Comparison of ENCODE assay signal across 8 mouse cellular contexts in the genomic region with DNA sequence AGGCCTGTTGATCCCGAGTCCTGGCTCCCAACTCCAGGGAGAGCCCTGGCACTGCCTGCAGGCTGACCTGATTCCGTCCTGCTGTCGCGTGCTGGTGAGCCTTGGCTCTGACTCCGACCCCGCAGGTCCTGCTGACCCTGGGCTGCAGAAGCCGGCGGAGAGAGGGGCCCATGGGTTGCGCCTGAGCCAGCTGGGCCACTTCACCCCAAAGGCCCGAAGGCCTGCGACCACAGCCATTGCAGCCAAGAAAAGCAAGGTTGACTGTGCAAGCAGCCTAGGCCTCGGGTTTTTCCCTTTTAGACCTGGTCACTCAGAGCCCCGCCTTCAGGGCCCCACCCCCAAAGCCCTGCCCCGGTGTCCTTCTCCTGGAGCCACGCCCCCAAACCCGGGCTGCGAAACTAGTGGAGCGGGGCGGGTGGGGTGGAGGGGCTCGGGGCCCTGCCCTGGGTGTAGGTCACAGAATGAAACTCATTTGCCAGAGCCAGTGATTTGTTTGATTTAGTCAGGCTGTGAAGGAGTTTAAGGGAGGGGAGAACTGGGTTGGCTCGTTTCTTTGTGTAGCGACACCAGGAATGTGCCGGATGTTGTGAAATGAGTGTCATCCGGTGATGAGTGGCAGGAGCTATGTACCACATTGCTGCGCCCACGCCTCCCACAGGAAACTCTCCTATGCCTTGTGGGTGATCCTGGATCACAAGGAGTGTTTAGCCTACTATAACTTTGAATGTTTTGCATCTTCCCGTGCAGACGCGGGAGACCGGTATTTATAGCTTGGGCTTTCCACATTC. TPM values are rescaled to one million over a fixed set of nuclear protein-coding genes. Genes with fewer than 3 reads are reported as not detected.
DNase-seq lines count a peak whose midpoint lies in the region; ATAC-seq and TF ChIP-seq lines count a peak whose summit lies in the region.

A gene (minus strand): TSS at position 310 of the 788 bp plus-strand sequence.

- TF ChIP-seq EP300 in heart, postnatal 0 days (IDR thresholded peaks at IDR 0.05; ENCODE audit: low read depth) = peak; percentile 39

- no peaks in the 10 kb centered on the region for H3K36me3 ChIP-seq in E14TG2a.4 (ENCODE audit: insufficient read depth, low read length)
- no peaks in the 10 kb centered on the region for H3K36me3 ChIP-seq in forebrain, embryonic 12.5 days (replicated peaks)
- no peaks in the 10 kb centered on the region for H3K36me3 ChIP-seq in heart, postnatal 0 days (replicated peaks; ENCODE audit: control insufficient read depth, insufficient read depth, low read length)
- no peaks in the 10 kb centered on the region for H3K36me3 ChIP-seq in neural tube, embryonic 14.5 days (ENCODE audit: control insufficient read depth, insufficient read depth, low read length)
- H3K36me3 ChIP-seq in testis, adult 2 months (ENCODE audit: control insufficient read depth, insufficient read depth, low read length) = no peaks in the 10 kb centered on the region

- WGBS in forebrain, embryonic 12.5 days = 2% methylated on average over 30 of the region's 30 CpGs
- WGBS in heart, postnatal 0 days = 3% methylated on average over 30 of the region's 30 CpGs
- WGBS in neural tube, embryonic 14.5 days = 3% methylated on average over 30 of the region's 30 CpGs

- H3K9ac ChIP-seq in forebrain, embryonic 12.5 days = peak within 1 kb of the TSS; percentile 59
- peak within 1 kb of the TSS; percentile 79 for H3K9ac ChIP-seq in heart, postnatal 0 days (replicated peaks; ENCODE audit: low read depth, low read length)
- H3K9ac ChIP-seq in neural tube, embryonic 14.5 days (replicated peaks; ENCODE audit: low read depth, low read length) = peak within 1 kb of the TSS; percentile 55

- peak within 1 kb of the TSS; percentile 62 for H3K4me2 ChIP-seq in forebrain, embryonic 12.5 days
- H3K4me2 ChIP-seq in heart, postnatal 0 days (ENCODE audit: low read depth, low read length) = peak within 1 kb of the TSS; percentile 81
- peak within 1 kb of the TSS; percentile 39 for H3K4me2 ChIP-seq in neural tube, embryonic 14.5 days (ENCODE audit: low read depth, low read length)

- H3K27ac ChIP-seq in forebrain, embryonic 12.5 days = peak within 1 kb of the TSS; percentile 43
- H3K27ac ChIP-seq in heart, postnatal 0 days (ENCODE audit: low read depth) = peak within 1 kb of the TSS; percentile 98
- H3K27ac ChIP-seq in neural tube, embryonic 14.5 days (ENCODE audit: low read depth, low read length) = peak within 1 kb of the TSS; percentile 0
- peak within 1 kb of the TSS; percentile 18; the same call in 1 of the 2 replicates for H3K27ac ChIP-seq in testis, adult 2 months (ENCODE audit: control insufficient read depth, insufficient read depth, low read depth, low read length)

- TF ChIP-seq POLR2A in testis, adult 2 months (IDR thresholded peaks at IDR 0.05; ENCODE audit: control insufficient read depth, low read depth, low read length) = peak; percentile 48; the same call in 1 of the 2 replicates

- peak; percentile 93 for DNase-seq in heart, postnatal 0 days (ENCODE audit: low spot score)
- peak; percentile 92 to 95 for DNase-seq in kidney, postnatal 36 days
- peak; percentile 92 to 95 for DNase-seq in lung, adult 18-20 months

- H3K4me3 ChIP-seq in E14TG2a.4 (replicated peaks; ENCODE audit: low read length) = peak within 1 kb of the TSS; percentile 76
- peak within 1 kb of the TSS; percentile 38 for H3K4me3 ChIP-seq in forebrain, embryonic 12.5 days (replicated peaks)
- H3K4me3 ChIP-seq in heart, postnatal 0 days (ENCODE audit: low read depth, low read length) = peak within 1 kb of the TSS; percentile 60
- H3K4me3 ChIP-seq in neural tube, embryonic 14.5 days (ENCODE audit: low read depth, low read length) = peak within 1 kb of the TSS; percentile 15
- H3K4me3 ChIP-seq in testis, adult 2 months (ENCODE audit: control insufficient read depth, low read depth, low read length) = peak within 1 kb of the TSS; percentile 59

- H3K27me3 ChIP-seq in E14TG2a.4 (ENCODE audit: insufficient read depth, low read length) = peaks cover 29% of the 10 kb centered on the region
- H3K27me3 ChIP-seq in forebrain, embryonic 12.5 days = peaks cover 9% of the 10 kb centered on the region; the same call in 1 of the 2 replicates
- no peaks in the 10 kb centered on the region for H3K27me3 ChIP-seq in heart, postnatal 0 days (ENCODE audit: control insufficient read depth, insufficient read depth, low read length)
- H3K27me3 ChIP-seq in neural tube, embryonic 14.5 days (ENCODE audit: control insufficient read depth, insufficient read depth, low read length) = no peaks in the 10 kb centered on the region
- no peaks in the 10 kb centered on the region for H3K27me3 ChIP-seq in testis, adult 2 months (ENCODE audit: control insufficient read depth, insufficient read depth, low read length)

- H3K9me3 ChIP-seq in E14TG2a.4 (ENCODE audit: low read length) = no peaks in the 10 kb centered on the region
- no peaks in the 10 kb centered on the region for H3K9me3 ChIP-seq in forebrain, embryonic 12.5 days
- H3K9me3 ChIP-seq in heart, postnatal 0 days (replicated peaks; ENCODE audit: control insufficient read depth, low read length) = no peaks in the 10 kb centered on the region
- H3K9me3 ChIP-seq in neural tube, embryonic 14.5 days (ENCODE audit: control insufficient read depth, low read length) = no peaks in the 10 kb centered on the region

- peak; percentile 86 for ATAC-seq in cerebellum, adult (ENCODE audit: insufficient number of reproducible peaks, low FRiP score, low TSS enrichment)
- ATAC-seq in forebrain, embryonic 12.5 days (ENCODE audit: low FRiP score) = peak; percentile 90
- peak; percentile 95 for ATAC-seq in heart, postnatal 0 days (ENCODE audit: insufficient read depth, low read depth)
- ATAC-seq in neural tube, embryonic 14.5 days (ENCODE audit: low read depth) = peak; percentile 89

- no peak for TF ChIP-seq CTCF in E14TG2a.4 (conservative IDR thresholded peaks at IDR 0.05; ENCODE audit: low read length)
- no peak for TF ChIP-seq CTCF in heart, postnatal 0 days (IDR thresholded peaks at IDR 0.05; ENCODE audit: low read depth)
- TF ChIP-seq CTCF in testis, adult 2 months (IDR thresholded peaks at IDR 0.05; ENCODE audit: control insufficient read depth, insufficient read depth, insufficient replicate concordance, low read depth, low read length) = no peak

- peaks cover 17% of the 10 kb centered on the region for H3K4me1 ChIP-seq in E14TG2a.4 (replicated peaks; ENCODE audit: low read depth, low read length)
- peaks cover 16% of the 10 kb centered on the region for H3K4me1 ChIP-seq in forebrain, embryonic 12.5 days
- peaks cover 13% of the 10 kb centered on the region; the same call in 1 of the 2 replicates for H3K4me1 ChIP-seq in heart, postnatal 0 days (ENCODE audit: control insufficient read depth, insufficient read depth)
- 0 out of 2 replicates have a peak, but pooled peaks cover 3% of the 10 kb centered on the region for H3K4me1 ChIP-seq in neural tube, embryonic 14.5 days (ENCODE audit: control insufficient read depth, insufficient read depth, low read length)
- H3K4me1 ChIP-seq in testis, adult 2 months (ENCODE audit: control insufficient read depth, insufficient read depth, low read length) = peaks cover 5% of the 10 kb centered on the region; the same call in 1 of the 2 replicates

RNA-seq across cellular contexts. Expression of the gene that starts here (rescaled TPM):
- polyA plus RNA-seq in forebrain, embryonic 12.5 days (2016; fragmentation: Nextera tagmentation; extraction: Ambion mirVana) = 1.1 and 2.9 TPM in 2 replicates
- 17.3 and 27.4 TPM in 2 replicates for total RNA-seq in heart, postnatal 0 days (2014; rRNA removed; ENCODE audit: low replicate concordance)
- 16.9 and 17.7 TPM in 2 replicates for polyA plus RNA-seq in heart, postnatal 0 days (2015; fragmentation: Nextera tagmentation; extraction: Ambion mirVana)
- polyA plus RNA-seq in neural tube, embryonic 14.5 days (2014; fragmentation: Nextera tagmentation; extraction: Ambion mirVana) = 0.39 and 0.80 TPM in 2 replicates
- polyA plus RNA-seq in testis, adult 2 months (2012; rRNA removed) = 3.0 and 3.9 TPM in 2 replicates

Comparison
In these comparisons a context has a peak if more than half of its experiments do, and no peak if none do; other contexts are left out.
1. Peak in every context shown above with its lines: DNase-seq, ATAC-seq, H3K4me3 ChIP-seq and H3K27ac ChIP-seq.
2. Peak in ATAC-seq, H3K4me3 ChIP-seq, H3K27ac ChIP-seq, H3K9ac ChIP-seq and H3K4me2 ChIP-seq in neural tube, embryonic 14.5 days; RNA of the gene not detected or under 1 TPM.
3. H3K4me3 ChIP-seq: peak in every context shown above with its lines; median percentile 76 in E14TG2a.4; 60 in heart, postnatal 0 days; 59 in testis, adult 2 months; 38 in forebrain, embryonic 12.5 days; 15 in neural tube, embryonic 14.5 days.
4. H3K27ac ChIP-seq: peak in every context shown above with its lines; median percentile 98 in heart, postnatal 0 days; 43 in forebrain, embryonic 12.5 days; 18 in testis, adult 2 months; 0 in neural tube, embryonic 14.5 days.